Mouse (Mus musculus): ENCODE measurements around the gene Dclre1a. TPM values are rescaled to one million over a fixed set of nuclear protein-coding genes. Genes with fewer than 3 reads are reported as not detected.

Dclre1a gene
- 1 to 10 TPM; 7.7 to 8.0 TPM for total RNA-seq (2021)
- long read RNA-seq, partial matches to known transcripts: 1 of 1 reads
- long read RNA-seq, other reads (novel, unspliced or antisense): 0 of 1 reads

- peak; percentile 67 to 75 for DNase-seq (ENCODE audit: low spot score in 2 of 2)
Observed at GRCm38 (mm10) chr19:56547456-56548229, at the start of gene Dclre1a. Gene Dclre1a (minus strand): TSS chr19:56548222.

- no peak for DNase-seq (ENCODE audit: low spot score in 2 of 2)
Observed at GRCm38 (mm10) chr19:56592472-56592871, 44.5 kb upstream of the Dclre1a start.

- DNase-seq (ENCODE audit: low spot score in 2 of 2): no peak
Observed at GRCm38 (mm10) chr19:56590250-56590649, 42.2 kb upstream of the Dclre1a start.

GRCm38 (mm10) chr19:56589455-56589854, 41.4 kb upstream of the Dclre1a start:
- DNase-seq (ENCODE audit: low spot score in 2 of 2): no peak

- DNase-seq (ENCODE audit: low spot score in 2 of 2): no peak
Observed at GRCm38 (mm10) chr19:56589008-56589407, 41.0 kb upstream of the Dclre1a start.

- DNase-seq (ENCODE audit: low spot score in 2 of 2): peak; percentile 26 to 44
Observed at GRCm38 (mm10) chr19:56588205-56588626, 40.2 kb upstream of the Dclre1a start.

- no peak for DNase-seq (ENCODE audit: low spot score in 2 of 2)
Observed at GRCm38 (mm10) chr19:56586320-56586719, 38.3 kb upstream of the Dclre1a start.

- no peak for DNase-seq (ENCODE audit: low spot score in 2 of 2)
Observed at GRCm38 (mm10) chr19:56584288-56584687, 36.3 kb upstream of the Dclre1a start.

- DNase-seq (ENCODE audit: low spot score in 2 of 2): no peak
Observed at GRCm38 (mm10) chr19:56583785-56584184, 35.8 kb upstream of the Dclre1a start.

- no peak for DNase-seq (ENCODE audit: low spot score in 2 of 2)
Observed at GRCm38 (mm10) chr19:56581981-56582380, 34.0 kb upstream of the Dclre1a start.

GRCm38 (mm10) chr19:56577801-56578200, 29.8 kb upstream of the Dclre1a start:
- DNase-seq (ENCODE audit: low spot score in 2 of 2): no peak

GRCm38 (mm10) chr19:56573184-56573583, 25.2 kb upstream of the Dclre1a start:
- no peak for DNase-seq (ENCODE audit: low spot score in 2 of 2)

- no peak for DNase-seq (ENCODE audit: low spot score in 2 of 2)
Observed at GRCm38 (mm10) chr19:56571913-56572312, 23.9 kb upstream of the Dclre1a start.

GRCm38 (mm10) chr19:56571234-56571633, 23.2 kb upstream of the Dclre1a start:
- no peak for DNase-seq (ENCODE audit: low spot score in 2 of 2)

GRCm38 (mm10) chr19:56570781-56571180, 22.8 kb upstream of the Dclre1a start:
- DNase-seq (ENCODE audit: low spot score in 2 of 2): no peak

GRCm38 (mm10) chr19:56566940-56567339, 18.9 kb upstream of the Dclre1a start:
- DNase-seq (ENCODE audit: low spot score in 2 of 2): no peak

- DNase-seq (ENCODE audit: low spot score in 2 of 2): peak; percentile 41 to 68
Observed at GRCm38 (mm10) chr19:56566041-56566440, 18.0 kb upstream of the Dclre1a start.

GRCm38 (mm10) chr19:56565358-56565757, 17.3 kb upstream of the Dclre1a start:
- DNase-seq (ENCODE audit: low spot score in 2 of 2): no peak

- DNase-seq (ENCODE audit: low spot score in 2 of 2): no peak
Observed at GRCm38 (mm10) chr19:56563469-56563868, 15.4 kb upstream of the Dclre1a start.

- no peak for DNase-seq (ENCODE audit: low spot score in 2 of 2)
Observed at GRCm38 (mm10) chr19:56562433-56563138, 14.6 kb upstream of the Dclre1a start.

- DNase-seq (ENCODE audit: low spot score in 2 of 2): no peak
Observed at GRCm38 (mm10) chr19:56555972-56556371, 8.0 kb upstream of the Dclre1a start.

GRCm38 (mm10) chr19:56553177-56553576, 5.2 kb upstream of the Dclre1a start:
- no peak for DNase-seq (ENCODE audit: low spot score in 2 of 2)
